Mouse (Mus musculus) lung, postnatal 0 days (tissue): ENCODE measurements around the gene Atp5b.

Experiments
- CTCF ChIP-seq: IDR thresholded peaks from 2 replicates; pipeline ENCODE4 v1.5.1; 2016; ENCODE audit warnings: antibody characterized with exemption, mild to moderate bottlenecking
- EP300 ChIP-seq: IDR thresholded peaks from 2 replicates; pipeline ENCODE4 v1.6.1; 2016; ENCODE audit warnings: antibody characterized with exemption, mild to moderate bottlenecking, control low read depth

DNA sequence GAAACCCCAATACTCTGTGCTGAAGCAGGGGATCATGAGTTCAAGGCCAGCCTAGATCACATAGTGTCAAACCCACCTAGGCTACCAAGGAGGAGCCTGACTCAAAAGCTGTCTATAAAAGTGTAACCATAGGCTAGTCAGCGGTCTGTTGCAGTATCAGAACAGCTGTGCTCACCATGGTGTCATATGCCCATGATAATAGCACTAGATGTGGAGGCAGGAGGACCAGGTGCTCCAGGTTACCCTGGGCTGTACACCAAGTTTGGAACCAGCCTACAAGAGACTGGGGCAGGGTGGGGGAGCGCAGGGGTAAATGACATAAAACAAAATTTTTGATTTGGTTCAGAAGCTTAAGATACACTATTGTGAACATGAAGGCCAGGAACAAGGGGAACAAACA, 33.3 kb upstream of the Atp5b start:
- no peak for TF ChIP-seq CTCF
- no peak for TF ChIP-seq EP300
